Mouse (Mus musculus) bone marrow, adult 2 months (tissue): ENCODE measurements around the gene Rint1.

ENCODE experiments used
- CTCF ChIP-seq: fragments of 200-500 bp; IDR thresholded peaks from 2 replicates; pipeline ENCODE4 v1.5.1; 2011; ENCODE audit warnings: low read length, control low read depth; ENCODE audit not compliant: control insufficient read depth, insufficient read depth
- POLR2A ChIP-seq: fragments of 200-500 bp; IDR thresholded peaks from 2 replicates; pipeline ENCODE4 v1.6.1; 2011; ENCODE audit warnings: low read depth, mild to moderate bottlenecking, control low read depth, low read length, borderline replicate concordance; ENCODE audit not compliant: control insufficient read depth

DNA sequence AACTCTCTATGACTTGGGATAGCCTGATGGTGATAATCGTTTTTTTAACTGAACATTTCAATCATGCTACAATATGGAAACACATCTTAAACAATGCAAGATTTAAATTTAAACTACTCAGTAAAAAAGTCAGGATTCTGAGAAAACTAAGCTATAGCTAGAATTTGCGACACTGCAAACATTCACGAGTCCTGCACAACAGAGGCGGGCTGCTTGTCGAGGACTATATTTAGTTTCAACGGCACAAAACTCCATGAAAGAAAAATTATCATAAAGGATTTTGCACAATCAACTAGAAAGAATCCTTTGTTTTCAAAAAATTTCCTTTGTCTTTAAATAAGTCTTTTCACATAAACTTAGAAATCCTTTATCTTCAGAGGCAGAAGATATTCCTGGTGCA lies 25.0 kb upstream of the Rint1 start:
- TF ChIP-seq POLR2A (no peak), CTCF (no peak)
